Mouse (Mus musculus): ENCODE measurements at regions not wholly inside any gene's neighbourhood (a gene's known extent, or its start where the extent isn't known, plus 50 kb on each side); places are given as distances from the start of the nearest gene placed in this dataset.

DNA sequence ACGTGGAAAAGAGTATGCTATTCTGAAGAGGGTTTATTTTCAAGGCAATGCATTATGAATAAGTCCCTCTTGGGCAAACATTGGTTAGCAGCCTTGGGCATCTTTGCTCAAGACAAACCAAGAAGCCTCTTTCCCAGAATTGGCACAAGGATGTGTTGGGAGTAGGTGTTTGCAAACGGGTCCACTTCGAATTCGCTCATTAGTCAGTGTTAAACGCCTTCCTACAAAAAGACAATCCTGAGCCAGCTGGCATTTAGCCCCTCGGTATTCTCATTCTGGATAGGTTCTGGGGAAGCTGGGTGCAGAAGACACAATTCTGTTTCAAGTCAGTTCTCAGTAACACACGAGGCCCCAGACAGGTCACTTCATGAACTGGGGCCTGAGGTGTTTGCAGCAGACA lies 87.7 kb upstream of the Gmds start:
- TF ChIP-seq EP300 (IDR thresholded peaks at IDR 0.05; ENCODE audit: low read depth), result no peak
- no peak for TF ChIP-seq CTCF (IDR thresholded peaks at IDR 0.05; ENCODE audit: low read depth)
